Mouse (Mus musculus): ENCODE measurements around the gene Nt5c3b.

GRCm38 (mm10) chr11:100395861-100396631 is 45.6 kb downstream of the Nt5c3b start:
- TF ChIP-seq POLR2A (IDR thresholded peaks at IDR 0.05; ENCODE audit: low read depth, low read length) (no peak), CTCF (conservative IDR thresholded peaks at IDR 0.05; ENCODE audit: insufficient read depth, insufficient read length, low read depth, low read length) (no peak)

Data from kidney, adult 2 months (tissue).